Mouse (Mus musculus): ENCODE data around the gene Fhl2. TPM values are rescaled to one million over a fixed set of nuclear protein-coding genes. Genes with fewer than 3 reads are reported as not detected.
"Not testable (repeated sequence)": the region's sequence is repeated elsewhere in the genome, so short reads cannot be mapped to it uniquely, and the experiment has no call there.

Gene Fhl2
- total RNA-seq, 2 experiments from 2014 or later, result 53.9 to 54.4 TPM

GRCm38 (mm10) chr1:43199210-43199866 lies 2.6 kb upstream of the Fhl2 start:
- intact Hi-C loops (cut with DNase I), result loop anchor here (1.0 to 5.0 kb wide), 5 partner anchors 19 to 63 kb away; no protein-coding TSS in a partner anchor
- DNase-seq (ENCODE audit: low spot score in 2 of 2), result peak in 1 of 2 experiments; percentile 78

GRCm38 (mm10) chr1:43196059-43196458 lies 725 bp downstream of the Fhl2 start:
- DNase-seq (ENCODE audit: low spot score in 2 of 2), result no peak
- intact Hi-C loops (cut with DNase I), result loop anchor here (5.0 kb wide), 2 partner anchors 34 to 66 kb away; no protein-coding TSS in a partner anchor

GRCm38 (mm10) chr1:43193423-43193822 lies 3.4 kb downstream of the Fhl2 start:
- no peak for DNase-seq (ENCODE audit: low spot score in 2 of 2)
- intact Hi-C loops (cut with DNase I), result no loop called here

- intact Hi-C loops (cut with DNase I), result no loop called here
- no peak for DNase-seq (ENCODE audit: low spot score in 2 of 2)
Observed at GRCm38 (mm10) chr1:43192471-43192870, 4.3 kb downstream of the Fhl2 start.

DNA sequence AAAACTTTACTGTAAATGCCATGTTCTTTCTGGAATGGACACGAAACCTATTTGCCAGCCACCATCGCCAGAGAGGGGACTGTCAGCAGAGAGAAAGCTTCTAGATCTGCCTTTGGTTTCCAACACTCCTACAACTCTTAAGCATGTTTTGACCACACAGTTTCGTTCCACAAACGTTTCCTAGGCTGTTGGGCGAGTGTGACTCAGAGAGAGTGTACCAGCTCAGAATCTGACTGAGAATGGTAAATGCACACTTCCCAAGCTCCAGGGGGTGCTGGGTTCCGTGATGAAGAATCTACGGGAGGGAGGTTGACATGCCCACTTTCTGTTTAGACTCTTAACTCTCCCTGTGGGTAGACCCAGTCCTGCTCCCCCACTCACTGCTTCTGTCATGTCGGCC lies 5.7 kb downstream of the Fhl2 start:
- peak in 1 of 2 experiments; percentile 83 for DNase-seq (ENCODE audit: low spot score in 2 of 2)
- intact Hi-C loops (cut with DNase I), result no loop called here

DNA sequence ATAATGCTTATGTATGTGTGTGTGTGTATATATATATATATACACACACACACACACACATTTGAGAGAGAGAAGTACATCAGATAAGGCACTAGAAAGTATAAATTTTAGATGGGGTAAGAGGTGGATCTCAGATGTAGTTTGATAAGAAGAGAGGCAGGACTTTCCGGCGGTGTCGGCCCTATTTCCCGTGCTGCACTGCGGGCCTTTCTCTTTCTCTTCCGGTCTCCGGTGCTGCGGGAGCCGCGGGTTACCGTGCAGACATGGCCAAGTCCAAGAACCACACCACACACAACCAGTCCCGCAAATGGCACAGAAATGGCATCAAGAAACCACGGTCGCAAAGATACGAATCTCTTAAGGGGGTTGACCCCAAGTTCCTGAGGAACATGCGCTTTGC lies 7.9 kb downstream of the Fhl2 start:
- DNase-seq (ENCODE audit: low spot score in 2 of 2); intact Hi-C loops (cut with DNase I): not testable (repeated sequence)

DNA sequence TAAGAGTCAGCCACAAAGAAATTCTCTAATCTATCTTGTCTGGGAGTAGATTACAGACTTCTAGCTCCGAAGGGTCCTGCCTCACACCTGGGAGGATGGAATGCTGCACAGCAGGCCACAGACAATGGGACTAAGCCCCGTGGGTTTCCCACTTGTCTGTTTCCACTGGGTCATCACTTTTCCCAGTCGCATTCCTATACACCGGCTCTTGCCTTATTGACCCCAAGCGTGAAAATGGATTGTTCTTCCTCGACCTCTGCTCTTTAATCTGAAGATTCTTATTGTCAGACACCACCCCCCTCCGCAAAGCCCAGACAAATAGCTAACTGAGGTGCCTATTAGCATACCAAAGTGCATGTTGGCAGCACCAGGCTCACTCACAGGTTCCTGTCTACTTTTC lies 10.4 kb downstream of the Fhl2 start:
- intact Hi-C loops (cut with DNase I), result no loop called here
- no peak for DNase-seq (ENCODE audit: low spot score in 2 of 2)

DNA sequence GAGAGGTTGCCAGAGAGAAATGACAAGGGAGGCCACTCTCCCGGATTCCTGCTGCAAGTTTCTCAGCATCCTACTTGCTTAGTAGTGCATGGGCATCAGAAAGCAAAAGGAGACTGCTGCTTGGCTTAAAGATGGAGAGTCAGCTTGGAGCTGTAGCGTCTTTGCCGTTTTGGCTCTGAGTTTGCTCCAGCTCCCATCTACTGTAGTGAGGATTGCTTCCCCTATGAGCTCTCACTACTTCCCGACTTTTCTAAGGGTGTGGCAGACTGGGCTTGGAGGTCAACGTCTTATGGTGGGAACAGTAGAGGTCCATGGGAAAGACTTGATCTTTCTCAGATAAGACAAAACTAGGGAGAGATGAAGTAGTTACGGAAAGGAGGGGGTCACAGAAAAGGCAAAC lies 15.9 kb downstream of the Fhl2 start:
- no peak for DNase-seq (ENCODE audit: low spot score in 2 of 2)
- intact Hi-C loops (cut with DNase I), result no loop called here

DNA sequence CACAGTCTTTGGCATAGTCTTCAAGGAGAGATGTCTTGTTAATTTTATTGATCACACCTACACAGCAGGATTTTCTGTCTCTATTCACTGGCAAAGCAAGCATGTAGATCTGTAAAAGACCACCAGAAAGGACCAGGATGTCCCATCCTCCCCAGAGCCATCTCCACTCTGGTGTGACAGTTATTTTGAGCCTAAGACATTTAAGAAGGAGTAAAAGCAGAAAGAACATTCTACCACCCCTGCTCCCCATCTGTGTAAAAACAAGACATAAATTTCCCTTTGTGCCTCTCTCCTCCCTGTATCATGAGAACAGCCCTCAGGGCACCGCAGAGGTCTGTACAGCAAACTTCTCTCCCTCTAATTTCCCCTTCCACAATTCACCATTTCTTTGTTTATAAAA lies 18.0 kb downstream of the Fhl2 start:
- intact Hi-C loops (cut with DNase I), result loop anchor here (1.0 to 2.0 kb wide), 4 partner anchors 16 to 41 kb away; no protein-coding TSS in a partner anchor
- peak in 1 of 2 experiments; percentile 91 for DNase-seq (ENCODE audit: low spot score in 2 of 2)

GRCm38 (mm10) chr1:43178378-43178777 lies 18.4 kb downstream of the Fhl2 start:
- peak in 1 of 2 experiments; percentile 87 for DNase-seq (ENCODE audit: low spot score in 2 of 2)
- intact Hi-C loops (cut with DNase I), result loop anchor here (1.0 to 2.0 kb wide), 3 partner anchors 16 to 41 kb away; no protein-coding TSS in a partner anchor

- no peak for DNase-seq (ENCODE audit: low spot score in 2 of 2)
- intact Hi-C loops (cut with DNase I), result no loop called here
Observed at GRCm38 (mm10) chr1:43173283-43174226, 23.2 kb downstream of the Fhl2 start.

- DNase-seq (ENCODE audit: low spot score in 2 of 2), result no peak
- intact Hi-C loops (cut with DNase I), result no loop called here
Observed at GRCm38 (mm10) chr1:43171816-43172215, 25.0 kb downstream of the Fhl2 start.

DNA sequence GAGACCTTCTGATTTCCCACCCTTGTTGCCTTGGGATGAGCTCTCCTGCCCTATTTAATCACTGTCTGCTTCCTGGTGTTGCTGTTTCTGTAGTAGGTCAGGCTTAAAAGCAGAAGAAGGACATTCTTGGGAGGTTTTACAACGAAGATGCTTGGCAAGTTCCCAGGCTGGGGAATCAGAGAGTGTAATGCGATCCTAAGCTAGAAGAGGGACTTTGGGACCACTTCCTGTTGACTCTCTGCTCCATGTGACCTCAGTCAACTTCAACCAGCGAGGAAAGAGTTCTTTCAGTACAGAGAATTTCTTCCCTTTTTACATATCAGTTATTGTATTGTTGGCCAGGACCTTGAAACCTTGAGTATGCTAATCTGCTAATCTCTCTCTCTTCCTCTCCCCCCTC lies 25.7 kb downstream of the Fhl2 start:
- intact Hi-C loops (cut with DNase I), result no loop called here
- DNase-seq (ENCODE audit: low spot score in 2 of 2), result no peak

DNA sequence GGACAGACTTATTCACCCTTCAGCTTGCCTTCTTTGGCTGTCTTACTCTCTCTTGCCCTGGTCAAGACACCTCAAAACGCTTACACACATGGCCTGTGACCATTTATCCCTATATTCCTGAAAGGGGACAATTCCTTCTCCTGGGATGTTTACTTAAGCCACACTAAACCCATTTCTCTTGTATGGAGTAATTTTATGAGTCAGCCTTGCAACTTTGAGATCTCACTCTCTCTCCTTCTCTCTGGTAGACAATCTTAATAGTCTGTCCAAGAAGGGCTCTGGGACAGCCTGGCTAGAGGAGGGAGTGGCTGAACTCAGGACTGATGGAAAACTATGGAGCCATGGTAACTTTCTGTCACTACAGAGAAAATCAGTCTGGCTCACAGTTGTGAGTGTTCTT lies 27.1 kb downstream of the Fhl2 start:
- intact Hi-C loops (cut with DNase I), result no loop called here

GRCm38 (mm10) chr1:43169227-43169626 lies 27.6 kb downstream of the Fhl2 start:
- intact Hi-C loops (cut with DNase I), result no loop called here
- DNase-seq (ENCODE audit: low spot score in 2 of 2), result no peak

More for the DNA sequence above, 27.1 kb downstream of the Fhl2 start:
- no peak for DNase-seq (ENCODE audit: low spot score in 2 of 2)

GRCm38 (mm10) chr1:43168618-43169017 lies 28.2 kb downstream of the Fhl2 start:
- intact Hi-C loops (cut with DNase I), result no loop called here
- peak in 1 of 2 experiments; percentile 62 for DNase-seq (ENCODE audit: low spot score in 2 of 2)

- intact Hi-C loops (cut with DNase I), result no loop called here
Observed at GRCm38 (mm10) chr1:43168026-43168425, 28.8 kb downstream of the Fhl2 start.

DNA sequence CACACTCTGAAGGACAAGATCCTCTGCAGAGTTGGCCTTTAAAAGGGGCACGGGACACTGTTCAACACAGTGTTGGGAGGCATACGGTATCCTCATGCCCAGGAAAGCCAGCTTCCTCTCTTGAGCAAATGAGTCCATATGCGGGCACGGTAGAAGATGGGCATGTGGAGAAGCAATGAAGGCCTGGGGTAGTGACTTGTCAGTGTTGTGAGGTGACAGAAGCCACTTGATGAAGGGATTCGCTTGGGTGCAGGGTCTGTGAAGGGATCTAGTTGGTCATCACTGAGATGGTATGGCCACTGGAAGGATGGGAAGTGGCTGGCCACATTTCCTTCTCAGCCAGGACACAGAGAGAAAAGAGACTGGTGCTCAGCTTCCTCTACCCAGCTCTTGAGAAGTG lies 32.2 kb downstream of the Fhl2 start:
- intact Hi-C loops (cut with DNase I), result loop anchor here (5.0 kb wide), 1 partner anchor 33 kb away; the partner anchor contains the start of gene Fhl2
- DNase-seq (ENCODE audit: low spot score in 2 of 2), result no peak

More at GRCm38 (mm10) chr1:43168026-43168425, 28.8 kb downstream of the Fhl2 start:
- DNase-seq (ENCODE audit: low spot score in 2 of 2), result no peak

DNA sequence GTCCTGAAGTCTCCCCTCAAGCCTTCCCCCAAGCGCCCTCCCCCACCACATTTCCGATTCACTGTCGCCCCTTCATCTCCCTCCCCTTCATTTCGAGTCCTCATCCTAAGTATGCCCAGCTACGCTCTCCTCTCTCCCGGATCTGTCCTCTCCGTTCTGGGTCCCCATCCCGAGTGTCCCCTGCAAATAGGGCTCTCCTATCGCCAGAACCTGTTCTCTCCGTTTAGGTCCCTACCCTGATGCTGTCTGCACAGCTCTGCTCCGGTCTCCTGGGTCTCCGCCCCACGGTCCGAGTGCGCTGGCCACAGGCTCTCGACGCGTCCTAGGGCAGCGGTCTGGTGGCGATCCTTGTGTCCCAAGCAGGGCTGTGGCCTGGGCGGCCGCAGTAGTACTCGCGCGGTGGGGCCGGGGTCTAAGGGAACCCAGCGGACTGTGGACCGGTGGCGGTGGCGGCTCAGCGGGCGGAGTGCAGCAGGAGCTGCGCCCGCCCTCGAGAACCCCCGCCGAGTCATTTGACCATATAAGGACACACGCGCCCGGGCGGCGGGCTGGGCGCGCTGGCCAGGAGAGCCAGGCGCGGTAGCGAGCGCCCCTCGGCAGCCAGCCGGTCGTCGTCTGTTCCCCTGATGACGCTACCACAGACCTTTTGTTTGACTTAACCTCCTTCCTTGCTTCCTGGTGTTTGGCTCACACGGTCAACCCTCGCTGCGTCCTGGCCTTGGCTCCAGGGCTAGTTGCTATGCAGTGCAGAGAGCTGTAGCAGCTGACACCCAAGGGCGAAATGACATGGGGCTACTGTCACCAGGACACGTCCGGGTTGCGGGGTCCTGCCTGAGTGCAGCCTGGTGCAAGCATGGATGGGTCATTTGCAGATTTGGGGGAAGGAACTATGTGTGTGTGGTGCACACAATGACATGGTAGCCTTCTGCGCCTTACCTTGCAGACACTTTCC lies 33.0 kb downstream of the Fhl2 start:
- DNase-seq (ENCODE audit: low spot score in 2 of 2), result peak; percentile 78 to 84
- intact Hi-C loops (cut with DNase I), result loop anchor here (2.0 to 5.0 kb wide), 2 partner anchors 15 to 34 kb away; partner anchors contain the start of gene Fhl2
